Mouse (Mus musculus) stomach, embryonic 16.5 days (tissue): ENCODE data around the gene Phb2. TPM values are rescaled to one million over a fixed set of nuclear protein-coding genes. Genes with fewer than 3 reads are reported as not detected.

ENCODE experiments used
- ATAC-seq: fragments of 200-750 bp; cut with Nextera tagmentation; 2 replicates; pipeline ENCODE4 v1.8.0; 2017; ENCODE audit warnings: moderate number of reproducible peaks, moderate TSS enrichment; ENCODE audit not compliant: insufficient read depth, low FRiP score
- H3K27ac ChIP-seq: fragments of 300-500 bp; sonication (generic); 2 replicates; pipeline ENCODE4 v1.5.1; 2014; ENCODE audit warnings: low read length
- H3K27me3 ChIP-seq: fragments of 300-500 bp; sonication (generic); 2 replicates; pipeline ENCODE4 v1.6.1; 2014; ENCODE audit warnings: low read length, control low read depth, mixed read lengths; ENCODE audit not compliant: control insufficient read depth, insufficient read depth
- H3K36me3 ChIP-seq: fragments of 300-500 bp; sonication (generic); 2 replicates; pipeline ENCODE4 v1.6.1; 2014; ENCODE audit warnings: low read length; ENCODE audit not compliant: control insufficient read depth, insufficient read depth
- H3K4me1 ChIP-seq: fragments of 300-500 bp; sonication (generic); 2 replicates; pipeline ENCODE4 v1.6.1; 2014; ENCODE audit warnings: low read length, control low read depth, mixed read lengths; ENCODE audit not compliant: control insufficient read depth, insufficient read depth
- H3K4me2 ChIP-seq: fragments of 300-500 bp; sonication (generic); 2 replicates; pipeline ENCODE4 v1.6.1; 2014; ENCODE audit warnings: low read depth, low read length, mixed read lengths
- H3K4me3 ChIP-seq: fragments of 300-500 bp; sonication (generic); replicated peaks from 2 replicates; pipeline ENCODE4 v1.5.1; 2014; ENCODE audit warnings: mild to moderate bottlenecking, low read length
- H3K9ac ChIP-seq: fragments of 300-500 bp; sonication (generic); 2 replicates; pipeline ENCODE4 v1.6.1; 2014; ENCODE audit warnings: low read length
- H3K9me3 ChIP-seq: fragments of 300-500 bp; sonication (generic); replicated peaks from 2 replicates; pipeline ENCODE4 v1.6.1; 2016; ENCODE audit warnings: low read length, control low read depth; ENCODE audit not compliant: control insufficient read depth
- WGBS: fragments of 180-500 bp; shearing (Covaris S2); extraction: QIAGEN DNeasy Blood & Tissue Kit; methylation state at CpG from one replicate; pipeline ENCODE4 v1.1.7; 2014; 5-methylcytosine and 5-hydroxymethylcytosine counted together
- microRNA counts: library from miRNA; unstranded; fragments of <30 nt; microRNA quantifications from one replicate; lab custom pipeline; 2016
- microRNA-seq: library from miRNA; unstranded; fragments of <30 nt; microRNA quantifications from one replicate; pipeline ENCODE4, GENCODE M21; 2016
- polyA plus RNA-seq: library from polyadenylated mRNA; unstranded; fragments of >200 nt; fragmentation: Nextera tagmentation; extraction: Ambion mirVana; gene quantifications from 2 replicates; pipeline ENCODE4 v1.2.1, GENCODE M21; 2015

Phb2 gene
- polyA plus RNA-seq, 1 experiment from 2014 or later = 303 TPM

GRCm38 (mm10) chr6:124758849-124759232 lies 46.7 kb downstream of the Phb2 start:
- peak overlapping the region; percentile 70; the same call in 1 of the 2 replicates for H3K4me3 ChIP-seq
- H3K27me3 ChIP-seq = no peaks in the 10 kb centered on the region
- H3K9ac ChIP-seq = peak overlapping the region; percentile 98
- no peaks in the 10 kb centered on the region for H3K36me3 ChIP-seq
- peak overlapping the region; percentile 95 for H3K27ac ChIP-seq
- WGBS = 57% methylated on average over 2 of the region's 2 CpGs
- H3K9me3 ChIP-seq = no peaks in the 10 kb centered on the region
- no peak for ATAC-seq
- peaks cover 30% of the 10 kb centered on the region for H3K4me1 ChIP-seq
- H3K4me2 ChIP-seq = peak overlapping the region; percentile 82

DNA sequence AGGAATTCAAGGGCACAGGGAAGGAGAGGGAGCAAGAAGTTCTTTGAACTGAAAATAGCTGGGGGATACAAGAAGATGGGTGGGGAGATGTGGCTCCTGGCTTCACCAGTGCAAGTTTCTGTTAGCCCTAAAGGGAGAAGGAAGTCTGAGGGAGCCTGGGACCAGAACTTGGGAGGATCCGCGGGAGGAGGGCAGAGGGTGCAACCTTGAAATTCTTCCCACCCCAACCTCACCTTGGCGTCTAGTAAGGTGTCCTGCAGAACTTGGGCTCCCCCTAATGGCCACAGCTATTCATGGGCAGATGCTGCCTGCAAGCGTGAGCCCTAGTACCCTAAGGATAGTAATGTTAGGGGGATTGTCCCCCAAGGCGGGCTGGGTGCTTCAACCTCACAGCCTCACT lies 47.1 kb downstream of the Phb2 start:
- ATAC-seq = 0 out of 2 replicates have a peak, but pooled peaks have one; percentile 9

DNA sequence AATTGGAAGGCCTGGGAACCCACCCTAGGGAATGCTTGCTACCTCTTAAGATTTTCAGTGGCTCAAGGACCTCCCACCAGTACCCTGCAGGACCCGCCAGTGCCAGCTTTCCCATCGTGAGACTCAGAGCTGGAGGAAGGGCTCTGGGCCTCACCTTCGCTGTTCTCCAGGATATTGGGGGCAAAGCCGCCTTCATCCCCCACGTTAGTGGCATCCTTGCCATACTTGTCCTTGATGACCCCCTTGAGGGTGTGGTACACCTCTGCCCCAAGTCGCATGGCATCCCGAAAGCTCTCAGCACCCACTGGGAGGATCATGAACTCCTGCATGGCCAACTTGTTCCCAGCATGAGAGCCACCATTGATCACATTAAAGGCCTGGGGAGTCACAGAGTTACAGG lies 53.8 kb downstream of the Phb2 start:
- Histone ChIP-seq H3K9me3 (no peaks in the 10 kb centered on the region), H3K27me3 (no peaks in the 10 kb centered on the region), H3K9ac (no peak overlapping the region), H3K4me2 (no peak overlapping the region), H3K4me1 (peaks cover 15% of the 10 kb centered on the region), H3K4me3 (no peak overlapping the region), H3K36me3 (no peaks in the 10 kb centered on the region), H3K27ac (no peak overlapping the region)
- ATAC-seq = no peak
- 82% methylated on average over 7 of the region's 7 CpGs for WGBS

More for the DNA sequence above, 47.1 kb downstream of the Phb2 start:
- peak overlapping the region; percentile 82 for H3K4me2 ChIP-seq
- peak overlapping the region; percentile 70; the same call in 1 of the 2 replicates for H3K4me3 ChIP-seq
- H3K4me1 ChIP-seq = peaks cover 27% of the 10 kb centered on the region
- peak overlapping the region; percentile 98 for H3K9ac ChIP-seq
- H3K36me3 ChIP-seq = no peaks in the 10 kb centered on the region
- no peaks in the 10 kb centered on the region for H3K27me3 ChIP-seq
- H3K27ac ChIP-seq = peak overlapping the region; percentile 95
- 6% methylated on average over 5 of the region's 5 CpGs for WGBS
- no peaks in the 10 kb centered on the region for H3K9me3 ChIP-seq

MicroRNAs within 50 kb of the gene (microRNA counts, 519-probe panel; counts per million panel counts)
- microRNA mmu-miR-141 (lab: Ali Mortazavi, UCI) (3,464 counts per million, percentile 80 among the panel's probes with 10 or more counts), microRNA mmu-miR-200c (lab: Ali Mortazavi, UCI) (4,009 counts per million, percentile 92 among the panel's probes with 10 or more counts)

Small RNA genes within 50 kb of the gene (microRNA-seq; reads per million reads assigned to microRNA genes)
- gene Mir141 (2,953 reads per million, percentile 86 among the genes with 10 or more reads in this experiment), gene Mir200c (17,843 reads per million, percentile 96 among the genes with 10 or more reads in this experiment)

Other genes with a start within 250 kb of the Phb2 start
- gene Clstn3, start 247.5 kb upstream of the Phb2 start, polyA plus RNA-seq = 5.9 and 7.3 TPM in 2 replicates
- gene C1rl, start 219.2 kb upstream of the Phb2 start, polyA plus RNA-seq = 1.6 and 1.7 TPM in 2 replicates
- 9.4 TPM in 2 replicates for gene C1ra, start 199.9 kb upstream of the Phb2 start, polyA plus RNA-seq
- gene C1s1, start 170.0 kb upstream of the Phb2 start, polyA plus RNA-seq = 12.6 and 15.2 TPM in 2 replicates
- gene C1rb, start 142.0 kb upstream of the Phb2 start, polyA plus RNA-seq = 0.11 TPM in 1 of 2 replicates, not detected in the other
- not detected in 2 replicates for gene C1s2, start 76.3 kb upstream of the Phb2 start, polyA plus RNA-seq
- 84.1 and 86.8 TPM in 2 replicates for gene Lpcat3, start 49.3 kb upstream of the Phb2 start, polyA plus RNA-seq
- 167 and 175 TPM in 2 replicates for gene Emg1, start 158 bp upstream of the Phb2 start, polyA plus RNA-seq
- gene Ptpn6, start 26.4 kb downstream of the Phb2 start, polyA plus RNA-seq = 19.6 and 20.1 TPM in 2 replicates
- gene Grcc10, start 29.0 kb downstream of the Phb2 start, polyA plus RNA-seq = 352 and 357 TPM in 2 replicates
- gene Gm45234, start 43.7 kb downstream of the Phb2 start, polyA plus RNA-seq = not detected in 2 replicates
- gene Atn1, start 44.2 kb downstream of the Phb2 start, polyA plus RNA-seq = 12.2 and 13.1 TPM in 2 replicates
- 9.3 and 9.8 TPM in 2 replicates for gene Eno2, start 57.3 kb downstream of the Phb2 start, polyA plus RNA-seq
- gene Lrrc23, start 67.4 kb downstream of the Phb2 start, polyA plus RNA-seq = 0.53 and 0.65 TPM in 2 replicates
- 14.8 and 15.1 TPM in 2 replicates for gene Spsb2, start 96.3 kb downstream of the Phb2 start, polyA plus RNA-seq
- 938 and 959 TPM in 2 replicates for gene Tpi1, start 102.0 kb downstream of the Phb2 start, polyA plus RNA-seq
- 128 and 139 TPM in 2 replicates for gene Usp5, start 117.1 kb downstream of the Phb2 start, polyA plus RNA-seq
- 129 and 138 TPM in 2 replicates for gene Cdca3, start 117.2 kb downstream of the Phb2 start, polyA plus RNA-seq
- 0.66 and 1.5 TPM in 2 replicates for gene Gnb3, start 127.9 kb downstream of the Phb2 start, polyA plus RNA-seq
- gene P3h3, start 145.4 kb downstream of the Phb2 start, polyA plus RNA-seq = 9.9 and 11.5 TPM in 2 replicates
- 1.1 and 1.7 TPM in 2 replicates for gene Gpr162, start 151.6 kb downstream of the Phb2 start, polyA plus RNA-seq
- gene Cd4, start 175.9 kb downstream of the Phb2 start, polyA plus RNA-seq = 0.46 TPM in 2 replicates
- gene Lag3, start 199.4 kb downstream of the Phb2 start, polyA plus RNA-seq = 1.2 and 1.3 TPM in 2 replicates
- 177 and 180 TPM in 2 replicates for gene Ptms, start 207.8 kb downstream of the Phb2 start, polyA plus RNA-seq
- gene Mlf2, start 219.1 kb downstream of the Phb2 start, polyA plus RNA-seq = 283 and 299 TPM in 2 replicates